Mouse (Mus musculus) forebrain, embryonic 11.5 days (tissue): ENCODE measurements around the gene Boll. TPM values are rescaled to one million over a fixed set of nuclear protein-coding genes. Genes with fewer than 3 reads are reported as not detected.

Experiments
- ATAC-seq: fragments of 200-750 bp; cut with Nextera tagmentation; replicated peaks from 2 replicates; pipeline ENCODE4 v1.8.0; 2017; ENCODE audit warnings: moderate TSS enrichment; ENCODE audit not compliant: low FRiP score
- DNase-seq: peaks from one replicate; pipeline ENCODE4 v3.0.0-alpha.2; 2017; ENCODE audit warnings: low spot score
- H3K27ac ChIP-seq: fragments of 300-500 bp; sonication (generic); 2 replicates; pipeline ENCODE4 v1.5.1; 2014; ENCODE audit warnings: low read depth, low read length
- H3K27me3 ChIP-seq: fragments of 300-500 bp; sonication (generic); 2 replicates; pipeline ENCODE4 v1.6.1; 2014; ENCODE audit warnings: mild to moderate bottlenecking, low read length, mixed read lengths; ENCODE audit not compliant: control insufficient read depth, insufficient read depth
- H3K36me3 ChIP-seq: fragments of 300-500 bp; sonication (generic); 2 replicates; pipeline ENCODE4 v1.6.1; 2014; ENCODE audit warnings: mild to moderate bottlenecking, low read length, moderate library complexity, mixed read lengths; ENCODE audit not compliant: control insufficient read depth, insufficient read depth
- H3K4me1 ChIP-seq: fragments of 300-500 bp; sonication (generic); replicated peaks from 2 replicates; pipeline ENCODE4 v1.6.1; 2014; ENCODE audit warnings: low read length, mixed read lengths; ENCODE audit not compliant: control insufficient read depth, insufficient read depth
- H3K4me2 ChIP-seq: fragments of 300-500 bp; sonication (generic); 2 replicates; pipeline ENCODE4 v1.6.1; 2014; ENCODE audit warnings: low read depth, mild to moderate bottlenecking, low read length, moderate library complexity, mixed read lengths; ENCODE audit not compliant: severe bottlenecking
- H3K4me3 ChIP-seq: fragments of 300-500 bp; sonication (generic); 2 replicates; pipeline ENCODE4 v1.5.1; 2014; ENCODE audit warnings: low read depth, low read length
- H3K9ac ChIP-seq: fragments of 300-500 bp; sonication (generic); 2 replicates; pipeline ENCODE4 v1.6.1; 2014; ENCODE audit warnings: low read length
- H3K9me3 ChIP-seq: fragments of 300-500 bp; sonication (generic); 2 replicates; pipeline ENCODE4 v1.6.1; 2016; ENCODE audit warnings: low read length, mixed read lengths; ENCODE audit not compliant: control insufficient read depth
- WGBS: fragments of 180-500 bp; shearing (Covaris S2); extraction: QIAGEN DNeasy Blood & Tissue Kit; methylation state at CpG from one replicate; pipeline ENCODE4 v1.1.7; 2014; 5-methylcytosine and 5-hydroxymethylcytosine counted together
- polyA plus RNA-seq: library from polyadenylated mRNA; unstranded; fragments of >200 nt; fragmentation: Nextera tagmentation; extraction: Ambion mirVana; gene quantifications from 2 replicates; pipeline ENCODE4 v1.2.1, GENCODE M21; 2014

Gene Boll
- polyA plus RNA-seq, 1 experiment from 2014 or later: 0.29 TPM

- H3K4me3 ChIP-seq: peak overlapping the region; percentile 75
- 40% methylated on average over 5 of the region's 5 CpGs for WGBS
- DNase-seq (no peak), ATAC-seq (no peak)
- H3K27me3 ChIP-seq: no peaks in the 10 kb centered on the region
- no peak overlapping the region for H3K27ac ChIP-seq
- H3K4me1 ChIP-seq: peaks cover 10% of the 10 kb centered on the region
- no peaks in the 10 kb centered on the region for H3K36me3 ChIP-seq
- peak overlapping the region; percentile 75 for H3K9ac ChIP-seq
- no peaks in the 10 kb centered on the region for H3K9me3 ChIP-seq
- H3K4me2 ChIP-seq: peak overlapping the region; percentile 97
These were observed 126.8 kb downstream of the Boll start for GRCm38 (mm10) chr1:55236487-55236886.

GRCm38 (mm10) chr1:55234910-55235520, 128.3 kb downstream of the Boll start:
- Histone ChIP-seq H3K4me1 (peaks cover 8% of the 10 kb centered on the region), H3K9me3 (no peaks in the 10 kb centered on the region), H3K9ac (no peak overlapping the region), H3K36me3 (no peaks in the 10 kb centered on the region), H3K4me2 (no peak overlapping the region), H3K4me3 (no peak overlapping the region), H3K27ac (no peak overlapping the region), H3K27me3 (no peaks in the 10 kb centered on the region)
- no peak for ATAC-seq
- no peak for DNase-seq
- WGBS: 60% methylated on average over 16 of the region's 16 CpGs

- no peak overlapping the region for H3K4me3 ChIP-seq
- no peak for DNase-seq
- ATAC-seq: no peak
- 89% methylated on average over 8 of the region's 8 CpGs for WGBS
- H3K27ac ChIP-seq: no peak overlapping the region
- no peak overlapping the region for H3K4me2 ChIP-seq
- H3K36me3 ChIP-seq: no peaks in the 10 kb centered on the region
- H3K27me3 ChIP-seq: no peaks in the 10 kb centered on the region
- no peak overlapping the region for H3K9ac ChIP-seq
- no peaks in the 10 kb centered on the region for H3K4me1 ChIP-seq
- no peaks in the 10 kb centered on the region for H3K9me3 ChIP-seq
These were observed 134.9 kb downstream of the Boll start for GRCm38 (mm10) chr1:55228256-55228884.

GRCm38 (mm10) chr1:55227376-55227775, 135.9 kb downstream of the Boll start:
- Histone ChIP-seq H3K4me1 (no peaks in the 10 kb centered on the region), H3K27ac (no peak overlapping the region), H3K36me3 (no peaks in the 10 kb centered on the region), H3K9me3 (no peaks in the 10 kb centered on the region), H3K9ac (no peak overlapping the region), H3K4me3 (no peak overlapping the region), H3K27me3 (no peaks in the 10 kb centered on the region), H3K4me2 (no peak overlapping the region)
- ATAC-seq (no peak), DNase-seq (no peak)
- WGBS: 35% methylated on average over 1 of the region's 1 CpGs

- H3K4me1 ChIP-seq: no peaks in the 10 kb centered on the region
- H3K27ac ChIP-seq: no peak within 1 kb of the TSS
- no peaks in the 10 kb centered on the region for H3K27me3 ChIP-seq
- no peaks in the 10 kb centered on the region for H3K36me3 ChIP-seq
- peak; percentile 35; the same call in 1 of the 2 replicates for ATAC-seq
- H3K4me2 ChIP-seq: peak within 1 kb of the TSS; percentile 61
- peak; percentile 71 for DNase-seq
- 1% methylated on average over 26 of the region's 26 CpGs for WGBS
- H3K9ac ChIP-seq: peak within 1 kb of the TSS; percentile 58
- no peaks in the 10 kb centered on the region for H3K9me3 ChIP-seq
- peak within 1 kb of the TSS; percentile 38 for H3K4me3 ChIP-seq
These were observed 137.0 kb downstream of the Boll start, which contains the start of gene Rftn2 for GRCm38 (mm10) chr1:55226011-55226857. Rftn2 (minus strand) TSS chr1:55226782.

GRCm38 (mm10) chr1:55225398-55225797, 137.9 kb downstream of the Boll start:
- Histone ChIP-seq H3K9me3 (no peaks in the 10 kb centered on the region), H3K36me3 (no peaks in the 10 kb centered on the region), H3K4me2 (peak overlapping the region; percentile 19; the same call in 1 of the 2 replicates), H3K9ac (no peak overlapping the region), H3K27me3 (no peaks in the 10 kb centered on the region), H3K27ac (no peak overlapping the region), H3K4me1 (no peaks in the 10 kb centered on the region), H3K4me3 (no peak overlapping the region; the same call in 1 of the 2 replicates)
- DNase-seq (no peak), ATAC-seq (0 out of 2 replicates have a peak, but pooled peaks have one; percentile 40)
- WGBS: 30% methylated on average over 3 of the region's 3 CpGs

- Histone ChIP-seq H3K4me1 (no peaks in the 10 kb centered on the region), H3K9me3 (no peaks in the 10 kb centered on the region), H3K27ac (no peak overlapping the region), H3K4me3 (no peak overlapping the region), H3K4me2 (0 out of 2 replicates have a peak overlapping the region, but pooled peaks have one; percentile 8), H3K9ac (no peak overlapping the region), H3K27me3 (no peaks in the 10 kb centered on the region), H3K36me3 (no peaks in the 10 kb centered on the region)
- 60% methylated on average over 11 of the region's 11 CpGs for WGBS
- DNase-seq (no peak), ATAC-seq (peak; percentile 58; the same call in 1 of the 2 replicates)
These were observed 139.2 kb downstream of the Boll start for GRCm38 (mm10) chr1:55224111-55224510.

- no peak overlapping the region for H3K4me3 ChIP-seq
- H3K9me3 ChIP-seq: no peaks in the 10 kb centered on the region
- no peaks in the 10 kb centered on the region for H3K27me3 ChIP-seq
- no peaks in the 10 kb centered on the region for H3K36me3 ChIP-seq
- ATAC-seq: no peak
- H3K9ac ChIP-seq: no peak overlapping the region
- WGBS: 94% methylated on average over 7 of the region's 7 CpGs
- no peak for DNase-seq
- H3K4me2 ChIP-seq: no peak overlapping the region
- no peaks in the 10 kb centered on the region for H3K4me1 ChIP-seq
- H3K27ac ChIP-seq: no peak overlapping the region
These were observed 140.2 kb downstream of the Boll start for GRCm38 (mm10) chr1:55223026-55223425.
